Mouse (Mus musculus) G1E-ER4 (cell line): ENCODE results near the gene Ctsw. TPM values are rescaled to one million over a fixed set of nuclear protein-coding genes. Genes with fewer than 3 reads are reported as not detected.

ENCODE experiments used
- GATA1 ChIP-seq: IDR thresholded peaks from one replicate; pipeline ENCODE4 v1.8.0; 2012; ENCODE audit warnings: low read length, inconsistent platforms
- polyA plus RNA-seq: library from polyadenylated mRNA; stranded (reverse); fragments of >175 nt; gene quantifications from 2 replicates; pipeline ENCODE4 v1.2.3, GENCODE M21; 2012

Ctsw gene
- polyA plus RNA-seq, 1 experiment = not detected

DNA sequence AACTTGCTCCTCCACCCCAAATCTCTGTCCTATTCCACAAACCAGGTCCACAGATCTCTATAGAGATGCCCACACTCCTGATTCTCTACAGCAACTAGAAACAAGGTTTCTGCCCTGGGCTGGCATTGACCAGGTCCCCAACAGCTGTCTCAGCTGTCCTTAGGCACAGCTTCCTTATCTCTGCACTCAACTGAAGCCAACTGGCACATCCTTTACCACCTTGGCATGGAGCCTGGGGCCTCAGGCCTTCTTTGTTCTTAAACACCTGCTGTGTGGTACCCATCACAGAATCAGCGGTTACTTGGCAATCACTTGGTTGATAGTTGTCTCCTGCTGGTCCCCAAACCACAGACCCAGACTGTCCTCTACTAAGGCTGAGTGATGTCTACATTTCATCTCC lies 37.9 kb downstream of the Ctsw start:
- TF ChIP-seq GATA1 = no peak

DNA sequence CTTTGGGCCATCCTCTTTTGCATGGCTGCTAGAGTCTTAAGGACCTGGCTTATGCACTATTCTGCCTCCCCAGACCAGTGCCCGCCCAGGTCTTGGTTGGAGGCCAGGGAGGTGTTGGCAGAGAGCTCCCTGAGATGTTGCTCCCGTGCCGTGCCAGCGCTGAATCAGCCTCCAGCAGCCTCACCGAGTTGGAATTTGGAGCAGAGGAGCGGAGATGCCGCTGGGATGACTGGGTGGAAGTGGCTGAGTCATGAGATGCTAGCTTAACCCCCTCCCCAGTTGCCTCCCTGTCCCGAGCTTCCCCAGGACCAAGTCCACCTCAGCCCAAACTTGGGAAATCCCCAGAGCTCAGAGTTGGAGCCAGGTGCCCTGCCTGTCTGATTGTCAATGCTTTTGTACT lies 38.5 kb downstream of the Ctsw start:
- TF ChIP-seq GATA1 = no peak

DNA sequence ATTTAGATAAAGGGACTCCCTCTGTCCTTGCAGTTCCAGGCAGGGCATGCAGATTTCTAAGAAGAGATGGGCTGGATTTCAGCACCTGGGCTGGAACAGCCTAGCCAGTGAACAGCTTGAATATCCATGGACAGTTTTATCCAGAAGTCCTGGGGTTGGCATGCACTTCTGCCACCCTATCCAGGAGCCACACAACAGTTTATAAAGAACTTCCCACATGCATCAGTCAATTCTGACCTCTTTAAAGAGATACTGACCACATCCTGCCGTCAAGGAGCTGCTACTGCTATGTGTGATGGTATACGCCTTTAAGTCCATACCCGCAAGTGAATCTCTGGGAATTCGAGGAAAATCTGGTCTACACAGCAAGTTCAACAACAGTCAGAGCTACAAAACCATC lies 39.1 kb downstream of the Ctsw start:
- no peak for TF ChIP-seq GATA1

GRCm38 (mm10) chr19:5428083-5428482 lies 40.2 kb downstream of the Ctsw start:
- no peak for TF ChIP-seq GATA1

- no peak for TF ChIP-seq GATA1
These were observed 41.5 kb downstream of the Ctsw start for GRCm38 (mm10) chr19:5426640-5427290.

GRCm38 (mm10) chr19:5425906-5426565 lies 42.3 kb downstream of the Ctsw start:
- TF ChIP-seq GATA1 = no peak

- no peak for TF ChIP-seq GATA1
These were observed 43.2 kb downstream of the Ctsw start, which contains the start of the genes Drap1 and AI837181 for GRCm38 (mm10) chr19:5424782-5425741. Gene Drap1, minus strand, starts transcription at chr19:5424979. Gene AI837181, plus strand, starts transcription at chr19:5425144.

DNA sequence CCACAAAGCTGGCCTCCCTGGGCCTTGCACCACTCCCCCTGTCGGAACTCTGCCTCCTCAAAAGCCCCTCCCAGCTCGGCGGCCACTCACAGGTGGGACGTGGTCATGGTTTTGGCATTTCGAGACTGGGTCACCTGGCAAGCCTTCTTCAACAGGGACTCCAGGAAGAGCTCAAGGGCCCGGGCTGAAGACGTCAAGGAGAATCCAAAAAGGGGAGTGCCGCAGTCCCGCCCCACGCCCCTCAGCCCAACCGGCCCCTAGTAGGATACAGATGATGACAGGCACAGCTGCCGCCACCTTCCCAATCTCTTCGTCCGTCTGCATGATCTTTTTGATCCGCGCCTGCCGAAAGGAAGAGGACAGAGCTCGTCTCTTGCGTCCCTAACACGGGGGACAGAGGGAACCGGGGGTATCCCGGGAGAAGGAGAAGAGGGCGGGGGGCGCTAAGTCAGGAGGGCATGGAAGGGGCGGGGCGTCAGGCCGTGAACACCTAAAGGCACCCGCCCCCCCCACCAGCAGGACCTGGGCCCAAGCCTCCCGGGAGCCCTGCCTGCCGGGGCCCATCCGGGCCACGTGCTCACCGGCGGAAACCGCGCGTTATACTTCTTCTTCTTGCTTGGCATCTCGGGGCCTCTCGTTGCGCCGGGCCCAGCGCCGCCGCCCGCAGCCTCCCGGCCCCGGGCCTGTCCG lies 44.1 kb downstream of the Ctsw start:
- TF ChIP-seq GATA1 = no peak

DNA sequence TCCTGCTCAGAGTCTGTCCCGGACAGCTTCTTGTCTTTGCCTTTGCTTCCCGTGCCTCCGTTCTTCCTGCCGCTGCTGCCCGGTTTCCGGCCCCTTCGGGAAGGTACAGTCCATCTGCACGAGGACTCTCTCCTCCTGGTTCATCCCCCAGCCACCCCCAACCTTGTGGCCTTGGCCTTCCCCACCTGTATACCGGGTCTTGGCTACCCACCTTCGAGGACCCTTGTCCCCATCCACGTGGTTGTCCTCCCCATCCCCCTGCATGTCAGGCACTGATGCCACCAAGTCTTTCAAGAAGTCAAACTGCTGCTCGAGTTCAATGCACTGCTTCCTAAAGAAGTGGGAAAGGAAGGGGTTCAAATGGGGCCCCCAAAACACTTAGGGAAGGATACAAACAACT lies 44.7 kb downstream of the Ctsw start:
- no peak for TF ChIP-seq GATA1

GRCm38 (mm10) chr19:5422895-5423443 lies 45.3 kb downstream of the Ctsw start:
- TF ChIP-seq GATA1 = no peak

GRCm38 (mm10) chr19:5422267-5422666 lies 46.0 kb downstream of the Ctsw start:
- no peak for TF ChIP-seq GATA1

DNA sequence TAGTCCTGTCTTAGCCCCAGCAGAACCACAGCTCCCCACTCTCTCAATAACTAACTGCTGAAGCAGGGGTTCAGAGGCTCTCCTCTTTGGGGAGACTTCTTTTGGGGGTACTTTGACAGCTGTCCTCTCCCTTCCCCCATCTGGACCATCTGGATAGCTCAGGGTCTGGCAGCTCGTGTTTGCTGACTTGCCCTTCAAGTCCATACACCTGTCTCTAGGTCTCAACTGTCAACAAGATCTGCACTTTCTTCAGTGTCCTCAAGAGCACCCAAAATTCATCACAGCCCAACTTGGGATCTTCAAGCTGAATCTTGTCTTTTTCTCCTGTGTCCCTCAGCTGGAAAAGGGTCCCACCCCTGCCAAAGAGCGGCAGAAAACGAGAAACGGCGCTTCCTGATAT lies 46.5 kb downstream of the Ctsw start:
- TF ChIP-seq GATA1 = no peak

DNA sequence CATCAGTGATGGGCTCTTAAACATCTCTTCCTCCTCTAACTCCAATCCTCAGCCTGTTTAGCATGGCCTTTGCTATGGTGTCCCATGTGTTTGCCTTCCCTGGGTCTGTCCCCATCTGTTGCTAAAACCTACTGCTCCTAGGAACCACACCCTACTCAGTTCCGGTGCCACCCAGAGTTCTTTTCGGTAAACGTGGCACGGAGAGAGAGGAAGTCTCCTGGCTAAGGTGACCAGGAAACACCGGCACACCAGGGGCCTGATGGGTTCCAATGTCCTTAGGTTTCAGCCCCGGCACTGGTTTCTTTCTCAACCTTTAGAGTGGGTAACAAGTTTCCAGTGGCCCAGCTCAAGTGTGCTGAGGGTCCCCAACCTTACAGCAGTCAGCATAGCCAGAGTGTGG lies 47.7 kb downstream of the Ctsw start:
- no peak for TF ChIP-seq GATA1

DNA sequence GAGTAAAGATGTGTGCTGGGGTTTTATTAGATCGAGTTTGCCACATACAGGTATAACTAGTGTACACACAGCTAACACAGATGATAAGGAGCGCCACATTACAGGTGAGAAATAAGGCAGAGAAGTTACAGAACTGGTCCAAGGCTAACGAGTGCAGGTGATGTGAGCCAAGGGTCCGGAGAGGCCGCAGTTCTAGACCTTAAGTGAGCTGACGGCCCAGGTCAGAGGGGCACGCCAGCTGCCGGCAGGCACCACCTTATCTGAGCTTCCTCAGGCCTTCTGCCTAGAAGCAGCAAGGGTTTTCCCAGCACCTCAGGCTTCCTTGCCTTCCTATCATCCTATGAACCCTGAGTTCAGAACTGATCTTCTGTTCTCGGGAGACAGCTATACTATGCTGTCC lies 48.7 kb downstream of the Ctsw start:
- no peak for TF ChIP-seq GATA1
